Mouse (Mus musculus): ENCODE measurements around the gene Hist1h4i.

DNA sequence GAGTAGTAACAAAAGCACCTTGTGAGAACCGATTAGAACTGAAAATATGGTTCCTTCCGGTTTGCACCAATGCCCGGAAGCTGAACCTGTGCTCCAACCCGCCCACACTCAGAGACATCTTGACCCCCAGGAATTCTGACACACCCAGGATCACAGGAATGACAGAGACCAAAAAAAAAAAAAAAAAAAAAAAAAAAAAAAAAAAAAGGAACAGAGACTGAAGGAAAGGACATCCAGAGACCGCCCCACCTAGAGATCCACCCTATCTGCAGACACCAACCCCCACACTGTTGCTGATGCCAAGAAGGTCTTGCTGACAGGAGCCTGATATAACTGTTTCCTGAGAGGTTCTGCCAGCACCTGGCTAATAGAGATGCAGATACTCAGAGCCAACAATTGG lies 48.6 kb downstream of the Hist1h4i start:
- TF ChIP-seq CTCF (IDR thresholded peaks at IDR 0.05; ENCODE audit: insufficient read depth, low read depth, low read length) (no peak), POLR2A (IDR thresholded peaks at IDR 0.05; ENCODE audit: insufficient read depth, low read depth, low read length) (no peak)

All from olfactory bulb, adult 2 months (tissue).